Mouse (Mus musculus): ENCODE results near the gene Scn11a. TPM values are rescaled to one million over a fixed set of nuclear protein-coding genes. Genes with fewer than 3 reads are reported as not detected.

The Scn11a gene
- 0.01 TPM for polyA plus RNA-seq (2012; fragmentation: generic; extraction: Trizol)
- long read RNA-seq, experiment 1 = 0 reads
- long read RNA-seq, experiment 2 = 0 reads

DNA sequence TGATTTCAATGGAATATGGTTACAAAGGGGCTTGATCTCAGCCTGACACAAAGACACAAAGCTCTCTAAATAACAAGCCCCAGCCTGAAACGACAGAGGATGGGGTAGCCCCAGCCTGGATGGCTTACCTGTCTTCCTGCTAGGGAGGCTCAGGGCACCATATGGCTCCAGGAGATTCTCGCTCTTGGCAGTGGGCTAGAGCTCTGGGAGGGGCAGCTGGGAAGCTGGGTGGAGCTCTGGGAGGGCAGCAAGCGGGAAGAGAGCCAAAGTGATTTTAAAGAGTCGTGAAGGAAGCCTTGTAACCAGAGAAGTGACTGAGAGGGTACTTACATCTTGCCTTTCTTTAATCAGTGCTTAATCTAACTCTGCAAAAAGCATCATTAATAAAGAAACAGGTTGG, at the start of gene Scn11a:
Gene Scn11a (minus strand): TSS at position 160 of the 400 bp plus-strand sequence.
- Histone ChIP-seq H3K4me3 (ENCODE audit: insufficient read depth, poor library complexity, severe bottlenecking) (no peak within 1 kb of the TSS), H3K36me3 (ENCODE audit: control insufficient read depth, insufficient read depth) (no peaks in the 10 kb centered on the region), H3K27me3 (ENCODE audit: control insufficient read depth, insufficient read depth, insufficient read length) (peaks cover 10% of the 10 kb centered on the region), H3ac (ENCODE audit: control insufficient read depth, insufficient read length, low read depth) (no peak within 1 kb of the TSS), H3K79me3 (ENCODE audit: low read depth) (no peaks in the 10 kb centered on the region), H3K79me2 (ENCODE audit: control insufficient read depth, insufficient read depth) (no peaks in the 10 kb centered on the region)
- TF ChIP-seq MYOG (IDR thresholded peaks at IDR 0.05; ENCODE audit: control insufficient read depth, extremely low read depth, insufficient read length) (no peak), MYOD1 (IDR thresholded peaks at IDR 0.05; ENCODE audit: control insufficient read depth, insufficient read length, low read depth) (no peak), CTCF (IDR thresholded peaks at IDR 0.05; ENCODE audit: control insufficient read depth, insufficient read depth, insufficient read length) (no peak), MAX (IDR thresholded peaks at IDR 0.05) (no peak), CEBPB (IDR thresholded peaks at IDR 0.05; ENCODE audit: low read depth) (no peak), USF1 (IDR thresholded peaks at IDR 0.05; ENCODE audit: low read depth) (no peak), FOSL1 (IDR thresholded peaks at IDR 0.05; ENCODE audit: insufficient read depth, low read length, poor library complexity, severe bottlenecking) (no peak)

DNA sequence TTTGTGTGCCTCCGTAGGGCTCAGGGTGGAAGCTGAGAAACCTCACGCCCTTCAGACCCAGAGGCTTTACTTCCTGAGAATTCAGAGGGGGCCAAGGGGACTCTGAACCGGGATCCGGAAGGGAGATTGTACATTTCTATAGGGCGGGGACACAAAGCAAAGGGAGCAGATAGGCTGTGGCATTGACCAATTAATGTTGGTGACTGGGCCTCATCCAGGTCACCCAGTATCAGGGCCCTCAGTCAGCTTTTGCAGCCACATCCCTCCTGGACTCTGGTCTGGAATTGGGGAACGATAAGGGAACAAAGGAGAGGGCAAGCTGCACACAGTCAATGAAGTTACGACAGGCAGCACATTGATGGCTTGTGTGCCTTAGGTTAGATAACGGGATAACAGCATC, 28.9 kb upstream of the Scn11a start:
- H3K79me2 ChIP-seq (ENCODE audit: control insufficient read depth, insufficient read depth) = no peaks in the 10 kb centered on the region
- TF ChIP-seq USF1 (IDR thresholded peaks at IDR 0.05; ENCODE audit: low read depth) = no peak
- TF ChIP-seq FOSL1 (IDR thresholded peaks at IDR 0.05; ENCODE audit: insufficient read depth, low read length, poor library complexity, severe bottlenecking) = no peak
- no peak overlapping the region for H3K4me3 ChIP-seq (ENCODE audit: insufficient read depth, poor library complexity, severe bottlenecking)
- no peaks in the 10 kb centered on the region for H3K79me3 ChIP-seq (ENCODE audit: low read depth)
- no peak overlapping the region for H3ac ChIP-seq (ENCODE audit: control insufficient read depth, insufficient read length, low read depth)
- H3K27me3 ChIP-seq (ENCODE audit: control insufficient read depth, insufficient read depth, insufficient read length) = peaks cover 4% of the 10 kb centered on the region
- H3K36me3 ChIP-seq (ENCODE audit: control insufficient read depth, insufficient read depth) = no peaks in the 10 kb centered on the region

- Histone ChIP-seq H3K4me3 (ENCODE audit: insufficient read depth, poor library complexity, severe bottlenecking) (no peak overlapping the region), H3K79me2 (ENCODE audit: control insufficient read depth, insufficient read depth) (no peaks in the 10 kb centered on the region), H3K27me3 (ENCODE audit: control insufficient read depth, insufficient read depth, insufficient read length) (peaks cover 10% of the 10 kb centered on the region), H3K36me3 (ENCODE audit: control insufficient read depth, insufficient read depth) (no peaks in the 10 kb centered on the region), H3K79me3 (ENCODE audit: low read depth) (no peaks in the 10 kb centered on the region), H3ac (ENCODE audit: control insufficient read depth, insufficient read length, low read depth) (no peak overlapping the region)
- TF ChIP-seq USF1 (IDR thresholded peaks at IDR 0.05; ENCODE audit: low read depth) (no peak), MYOG (IDR thresholded peaks at IDR 0.05; ENCODE audit: control insufficient read depth, extremely low read depth, insufficient read length) (no peak), MAX (IDR thresholded peaks at IDR 0.05) (no peak), CTCF (IDR thresholded peaks at IDR 0.05; ENCODE audit: control insufficient read depth, insufficient read depth, insufficient read length) (no peak), MYOD1 (IDR thresholded peaks at IDR 0.05; ENCODE audit: control insufficient read depth, insufficient read length, low read depth) (no peak), CEBPB (IDR thresholded peaks at IDR 0.05; ENCODE audit: low read depth) (no peak), FOSL1 (IDR thresholded peaks at IDR 0.05; ENCODE audit: insufficient read depth, low read length, poor library complexity, severe bottlenecking) (no peak)
Measured at GRCm38 (mm10) chr9:119853071-119853846, 28.0 kb upstream of the Scn11a start.

DNA sequence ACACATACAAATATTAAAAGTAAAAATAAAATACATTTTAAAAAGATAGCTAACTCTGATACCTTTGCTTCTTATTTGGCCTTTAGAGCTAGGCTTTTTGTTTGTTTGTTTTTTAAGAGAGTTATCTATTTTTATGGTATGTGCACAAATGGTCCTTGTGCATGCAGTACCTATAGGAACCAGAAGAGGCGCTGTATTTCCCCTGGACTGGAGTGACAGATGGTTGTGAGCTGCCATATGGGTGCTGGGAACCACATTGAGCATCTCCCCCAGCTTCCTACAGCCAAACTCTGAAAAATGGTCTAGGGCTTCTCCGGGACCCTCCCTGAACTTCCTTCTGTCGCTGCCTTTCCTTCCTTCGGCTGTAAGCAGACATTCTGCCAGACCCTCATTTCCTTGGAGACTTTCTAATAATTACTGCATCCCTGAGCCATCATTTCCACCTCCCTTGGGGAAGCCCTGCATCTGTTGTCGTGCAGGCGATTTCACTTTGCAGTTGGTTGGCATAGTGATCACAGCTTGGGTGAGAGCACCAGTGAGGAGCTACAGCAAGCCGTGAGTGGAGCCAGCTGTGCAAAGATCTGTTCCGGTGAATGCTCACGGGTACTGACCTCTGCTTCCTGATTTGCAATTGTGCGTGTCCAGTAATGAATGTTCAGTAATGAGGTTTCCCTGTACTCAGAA, 27.2 kb upstream of the Scn11a start:
- H3ac ChIP-seq (ENCODE audit: control insufficient read depth, insufficient read length, low read depth) = no peak overlapping the region
- H3K4me3 ChIP-seq (ENCODE audit: insufficient read depth, poor library complexity, severe bottlenecking) = no peak overlapping the region
- TF ChIP-seq CTCF (IDR thresholded peaks at IDR 0.05; ENCODE audit: control insufficient read depth, insufficient read depth, insufficient read length) (no peak), MYOD1 (IDR thresholded peaks at IDR 0.05; ENCODE audit: control insufficient read depth, insufficient read length, low read depth) (no peak), CEBPB (IDR thresholded peaks at IDR 0.05; ENCODE audit: low read depth) (no peak), FOSL1 (IDR thresholded peaks at IDR 0.05; ENCODE audit: insufficient read depth, low read length, poor library complexity, severe bottlenecking) (no peak), MAX (IDR thresholded peaks at IDR 0.05) (no peak), USF1 (IDR thresholded peaks at IDR 0.05; ENCODE audit: low read depth) (no peak), MYOG (IDR thresholded peaks at IDR 0.05; ENCODE audit: control insufficient read depth, extremely low read depth, insufficient read length) (no peak)
- no peaks in the 10 kb centered on the region for H3K79me3 ChIP-seq (ENCODE audit: low read depth)
- H3K27me3 ChIP-seq (ENCODE audit: control insufficient read depth, insufficient read depth, insufficient read length) = peaks cover 17% of the 10 kb centered on the region
- no peaks in the 10 kb centered on the region for H3K79me2 ChIP-seq (ENCODE audit: control insufficient read depth, insufficient read depth)
- H3K36me3 ChIP-seq (ENCODE audit: control insufficient read depth, insufficient read depth) = no peaks in the 10 kb centered on the region

- no peak overlapping the region for H3ac ChIP-seq (ENCODE audit: control insufficient read depth, insufficient read length, low read depth)
- no peaks in the 10 kb centered on the region for H3K79me2 ChIP-seq (ENCODE audit: control insufficient read depth, insufficient read depth)
- H3K27me3 ChIP-seq (ENCODE audit: control insufficient read depth, insufficient read depth, insufficient read length) = peaks cover 33% of the 10 kb centered on the region
- TF ChIP-seq USF1 (IDR thresholded peaks at IDR 0.05; ENCODE audit: low read depth) = no peak
- no peak for TF ChIP-seq MAX (IDR thresholded peaks at IDR 0.05)
- no peak for TF ChIP-seq CTCF (IDR thresholded peaks at IDR 0.05; ENCODE audit: control insufficient read depth, insufficient read depth, insufficient read length)
- TF ChIP-seq FOSL1 (IDR thresholded peaks at IDR 0.05; ENCODE audit: insufficient read depth, low read length, poor library complexity, severe bottlenecking) = no peak
- TF ChIP-seq MYOD1 (IDR thresholded peaks at IDR 0.05; ENCODE audit: control insufficient read depth, insufficient read length, low read depth) = no peak
- no peak for TF ChIP-seq CEBPB (IDR thresholded peaks at IDR 0.05; ENCODE audit: low read depth)
- no peak for TF ChIP-seq MYOG (IDR thresholded peaks at IDR 0.05; ENCODE audit: control insufficient read depth, extremely low read depth, insufficient read length)
- no peaks in the 10 kb centered on the region for H3K36me3 ChIP-seq (ENCODE audit: control insufficient read depth, insufficient read depth)
- no peak overlapping the region for H3K4me3 ChIP-seq (ENCODE audit: insufficient read depth, poor library complexity, severe bottlenecking)
- H3K79me3 ChIP-seq (ENCODE audit: low read depth) = no peaks in the 10 kb centered on the region
Measured at GRCm38 (mm10) chr9:119849214-119849613, 24.0 kb upstream of the Scn11a start.
